Mouse (Mus musculus) spleen, adult 2 months (tissue): ENCODE data around the gene Ccdc63.

Experiments used
- CTCF ChIP-seq: fragments of 200-500 bp; IDR thresholded peaks from 2 replicates; pipeline ENCODE4 v1.5.1; 2011; ENCODE audit warnings: mild to moderate bottlenecking, inconsistent platforms; ENCODE audit not compliant: insufficient read depth, insufficient read length, insufficient replicate concordance; ENCODE audit errors: extremely low read depth
- POLR2A ChIP-seq: fragments of 200-500 bp; IDR thresholded peaks from 2 replicates; pipeline ENCODE4 v1.6.1; 2011; ENCODE audit warnings: low read depth, low read length, inconsistent platforms

GRCm38 (mm10) chr5:122088917-122089316, 51.7 kb downstream of the Ccdc63 start:
- TF ChIP-seq POLR2A (no peak), CTCF (peak; percentile 90; the same call in 1 of the 2 replicates)
